Mouse (Mus musculus) Muller cell, postnatal 12 days (primary cell): ENCODE data around the gene Cnih2.

Experiments
- DNase-seq: peaks from one replicate; pipeline ENCODE4 v3.0.0-alpha.2; 2015; ENCODE audit errors: inconsistent ontology term

Gene Cnih2

DNA sequence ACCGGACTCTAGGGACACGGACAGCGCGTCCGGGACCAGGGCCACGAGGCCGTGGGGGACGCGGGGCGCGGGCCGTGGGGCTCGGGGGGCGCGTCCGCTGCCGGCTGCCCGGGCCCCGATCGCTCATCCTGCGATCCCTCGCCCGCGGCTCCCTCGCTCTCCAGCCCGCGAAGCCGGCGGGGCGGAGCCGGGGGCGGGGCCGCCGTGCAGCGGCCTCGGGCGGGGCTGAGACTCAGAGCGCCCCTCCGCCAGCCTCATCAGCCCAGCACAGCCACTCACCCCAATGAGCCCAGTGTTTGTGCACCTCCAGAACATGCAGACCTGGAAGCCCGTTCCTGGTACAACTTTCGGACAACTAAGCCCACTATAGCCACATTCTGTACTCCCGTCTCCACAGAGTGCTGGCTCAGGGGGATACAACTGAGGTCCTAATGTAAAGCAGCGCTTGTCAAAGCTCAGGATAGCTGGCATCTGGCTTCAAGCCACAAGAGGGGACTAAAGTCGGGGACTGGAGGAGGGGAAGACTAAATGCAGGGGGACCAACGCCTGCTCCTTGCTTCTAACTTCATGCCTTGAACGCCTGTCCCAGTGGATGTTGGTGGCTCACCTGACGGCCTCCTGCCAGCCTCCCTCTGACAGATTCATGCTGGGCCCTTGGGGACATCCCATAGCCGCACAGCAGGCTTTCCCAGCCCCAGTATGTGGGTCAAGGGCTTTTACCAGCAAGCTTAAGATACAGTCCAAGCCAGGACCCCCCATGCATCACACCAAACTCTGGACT lies at the start of gene Cnih2:
Gene Cnih2, minus strand, starts transcription at position 159 of the 781 bp plus-strand sequence.
- peak; percentile 68 for DNase-seq

GRCm38 (mm10) chr19:5139640-5140039 lies 41.3 kb upstream of the Cnih2 start:
- peak; percentile 42 for DNase-seq

GRCm38 (mm10) chr19:5131237-5131636 lies 32.9 kb upstream of the Cnih2 start:
- no peak for DNase-seq

GRCm38 (mm10) chr19:5129770-5130169 lies 31.4 kb upstream of the Cnih2 start:
- no peak for DNase-seq

DNA sequence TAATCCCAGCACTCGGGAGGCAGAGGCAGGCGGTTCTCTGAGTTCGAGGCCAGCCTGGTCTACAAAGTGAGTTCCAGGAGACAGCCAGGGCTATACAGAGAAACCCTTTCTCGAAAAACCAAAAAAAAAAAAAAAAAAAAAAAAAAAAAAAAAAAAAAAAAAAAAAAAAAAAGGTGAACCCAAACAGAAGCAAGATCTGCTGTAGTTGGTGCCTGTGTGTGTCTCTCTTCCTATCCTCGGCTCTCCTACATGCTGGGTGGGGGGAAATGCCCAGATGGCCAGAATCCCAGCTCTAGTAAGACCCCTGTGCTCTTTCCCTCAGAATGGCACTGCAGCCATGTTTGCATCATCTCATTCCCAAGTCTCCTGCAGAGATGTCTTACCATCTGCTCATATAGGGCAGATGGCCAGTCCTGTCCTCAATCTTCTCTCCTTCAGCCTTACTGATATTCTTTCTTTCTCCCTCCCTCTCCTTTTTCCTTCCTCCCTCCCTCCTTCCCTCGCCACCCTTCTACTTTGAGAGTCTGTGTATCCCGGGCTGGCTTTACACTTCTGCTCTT lies 25.8 kb upstream of the Cnih2 start:
- no peak for DNase-seq

DNA sequence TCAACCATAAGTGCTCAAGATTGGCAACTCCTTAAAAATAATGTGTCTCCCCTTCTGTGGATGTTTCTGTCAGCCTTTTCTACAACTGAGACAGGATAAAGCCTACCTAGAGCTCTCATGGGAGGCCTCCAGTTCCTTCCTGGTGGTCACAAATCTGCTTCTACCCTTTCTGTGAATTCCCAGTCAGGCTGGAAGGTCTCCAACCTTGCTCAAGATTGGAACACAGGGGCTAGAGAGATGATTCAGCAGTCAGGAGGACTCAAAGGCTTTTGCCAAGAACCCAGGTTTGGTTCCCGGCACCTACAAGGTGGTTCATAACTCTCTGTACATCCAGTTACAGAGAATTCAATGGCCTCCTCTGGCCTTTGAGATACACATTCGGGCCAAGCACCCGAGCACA lies 24.9 kb upstream of the Cnih2 start:
- DNase-seq = no peak

DNA sequence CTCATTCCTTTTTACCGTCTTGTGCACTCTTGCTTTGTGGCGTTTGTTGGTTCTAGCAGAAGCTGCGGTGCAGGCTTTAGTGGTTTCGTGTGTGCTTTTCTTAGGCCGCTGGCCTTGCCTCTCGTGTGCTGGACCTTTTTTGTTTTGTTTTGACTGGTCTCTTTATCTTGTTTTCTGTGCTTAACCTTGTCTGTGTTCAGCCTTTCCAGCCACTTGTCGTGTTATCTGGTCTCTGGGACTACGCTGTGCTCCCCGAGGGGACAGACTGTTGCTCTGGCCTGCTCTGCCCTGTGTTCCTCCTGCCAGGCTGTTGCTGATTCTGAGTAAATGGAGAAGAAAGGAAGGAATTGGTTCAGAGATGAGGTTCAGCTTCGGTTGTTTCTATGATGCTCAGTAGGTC lies 24.2 kb upstream of the Cnih2 start:
- DNase-seq = no peak

DNA sequence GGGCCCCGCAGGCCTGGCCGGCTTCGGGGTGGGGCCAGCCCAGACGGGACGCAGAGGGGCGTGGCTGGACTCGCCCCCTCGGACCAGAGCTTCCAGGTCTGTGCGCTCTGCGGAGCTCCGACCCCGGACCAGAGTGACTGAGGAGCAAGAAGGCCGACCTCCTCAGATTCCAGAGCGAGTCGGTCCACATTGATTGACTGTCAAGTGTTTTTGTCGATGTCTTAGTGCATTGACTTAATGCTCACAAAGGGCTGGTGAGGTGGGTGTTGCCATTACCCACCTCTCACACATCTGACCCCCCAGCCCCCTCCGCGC lies 20.0 kb upstream of the Cnih2 start, which contains the start of gene Klc2:
Gene Klc2, minus strand, starts transcription at position 177 of the 315 bp plus-strand sequence.
- DNase-seq = no peak

GRCm38 (mm10) chr19:5117494-5118383 lies 19.4 kb upstream of the Cnih2 start:
- DNase-seq = peak; percentile 93

DNA sequence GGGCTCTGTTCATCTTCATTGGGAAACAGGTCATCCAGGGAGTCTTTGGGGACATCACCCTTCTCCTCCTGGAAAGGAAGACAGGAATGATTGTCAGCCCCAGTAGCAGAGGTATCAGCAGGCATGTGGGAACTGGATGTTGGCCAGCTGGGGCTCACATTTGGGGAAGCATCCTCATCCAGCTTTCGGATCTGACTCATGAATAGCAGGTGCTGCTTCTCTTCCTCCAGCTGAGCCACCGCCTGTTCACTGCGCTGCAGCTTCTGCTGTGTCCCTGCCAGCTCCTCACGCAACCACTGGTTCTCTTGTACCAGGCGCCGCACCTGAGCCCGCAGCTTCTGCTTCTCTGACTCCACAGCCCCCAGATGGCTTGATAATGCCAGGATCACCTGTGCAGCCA lies 15.5 kb upstream of the Cnih2 start:
- no peak for DNase-seq

DNA sequence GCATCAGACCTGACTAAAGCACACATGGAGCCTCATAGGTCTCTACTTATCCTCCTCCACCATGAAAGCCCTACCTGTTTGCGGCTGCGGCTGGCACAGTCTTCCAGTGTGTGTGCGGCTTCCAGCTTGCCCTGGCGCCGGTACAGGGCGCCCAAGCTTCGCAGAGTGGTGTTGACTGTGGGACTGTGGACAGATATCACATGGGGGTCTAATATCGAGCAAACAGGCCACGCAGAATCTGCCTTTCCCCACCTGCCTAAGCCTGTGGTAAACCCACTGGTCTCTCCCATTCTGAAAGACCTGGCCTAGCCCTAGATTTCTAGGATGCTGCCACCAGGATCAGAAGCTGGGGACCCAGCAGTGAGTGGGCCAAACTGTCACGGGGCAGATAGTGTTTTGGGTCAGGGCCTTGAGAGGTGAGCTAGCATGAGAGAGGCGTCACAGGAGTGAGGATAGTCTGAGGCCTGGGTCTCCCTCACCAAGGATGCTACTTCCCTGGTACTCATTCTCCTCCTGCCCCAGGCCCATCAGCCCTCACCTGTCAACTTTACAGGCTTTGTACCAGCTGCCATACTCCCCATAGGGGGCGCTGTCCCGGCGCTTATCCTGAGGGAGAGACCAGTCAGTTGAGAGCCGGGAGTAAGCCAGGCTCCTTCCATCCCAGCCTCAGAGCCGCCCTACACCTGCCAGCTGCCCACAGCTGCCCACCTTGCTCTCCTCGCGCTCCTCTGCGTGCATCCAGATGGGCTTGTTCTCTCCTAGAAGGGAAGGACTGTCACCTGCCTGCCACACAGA lies 11.5 kb upstream of the Cnih2 start:
- no peak for DNase-seq

DNA sequence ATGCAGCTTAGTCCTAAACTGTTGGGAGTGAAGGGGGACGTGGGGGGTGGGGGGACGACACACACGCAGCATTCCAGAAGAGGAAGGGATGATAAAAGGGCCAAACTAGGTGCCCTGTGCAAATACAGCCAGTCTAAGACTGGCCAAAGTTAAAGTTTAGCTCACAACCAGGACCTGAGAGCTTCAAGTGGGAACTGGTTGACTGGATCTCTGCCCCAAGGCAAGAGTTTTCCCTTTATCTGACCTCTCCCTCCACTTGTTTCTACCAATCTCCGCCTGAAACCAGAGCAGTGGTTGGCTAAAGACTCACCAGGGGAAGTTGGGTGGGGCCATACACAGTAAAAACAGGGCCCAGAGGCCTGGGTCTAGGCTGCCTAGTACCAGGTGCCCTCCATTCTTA lies 10.4 kb upstream of the Cnih2 start:
- no peak for DNase-seq

DNA sequence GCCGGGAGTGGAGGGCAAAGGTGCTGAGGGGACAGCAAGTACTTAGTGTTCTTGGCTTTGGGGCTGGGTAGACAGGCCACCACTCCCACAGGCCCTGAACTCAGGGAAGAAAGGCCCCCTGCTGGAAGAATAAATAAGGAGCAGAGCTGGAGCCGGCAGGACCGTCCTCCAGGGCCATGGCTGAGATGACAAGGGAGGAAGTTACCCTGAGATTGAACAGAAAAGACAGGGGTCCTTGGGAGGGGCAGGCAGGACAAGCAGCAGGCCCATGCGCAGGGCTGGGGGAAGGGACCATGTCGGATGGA lies 9.9 kb upstream of the Cnih2 start:
- no peak for DNase-seq

DNA sequence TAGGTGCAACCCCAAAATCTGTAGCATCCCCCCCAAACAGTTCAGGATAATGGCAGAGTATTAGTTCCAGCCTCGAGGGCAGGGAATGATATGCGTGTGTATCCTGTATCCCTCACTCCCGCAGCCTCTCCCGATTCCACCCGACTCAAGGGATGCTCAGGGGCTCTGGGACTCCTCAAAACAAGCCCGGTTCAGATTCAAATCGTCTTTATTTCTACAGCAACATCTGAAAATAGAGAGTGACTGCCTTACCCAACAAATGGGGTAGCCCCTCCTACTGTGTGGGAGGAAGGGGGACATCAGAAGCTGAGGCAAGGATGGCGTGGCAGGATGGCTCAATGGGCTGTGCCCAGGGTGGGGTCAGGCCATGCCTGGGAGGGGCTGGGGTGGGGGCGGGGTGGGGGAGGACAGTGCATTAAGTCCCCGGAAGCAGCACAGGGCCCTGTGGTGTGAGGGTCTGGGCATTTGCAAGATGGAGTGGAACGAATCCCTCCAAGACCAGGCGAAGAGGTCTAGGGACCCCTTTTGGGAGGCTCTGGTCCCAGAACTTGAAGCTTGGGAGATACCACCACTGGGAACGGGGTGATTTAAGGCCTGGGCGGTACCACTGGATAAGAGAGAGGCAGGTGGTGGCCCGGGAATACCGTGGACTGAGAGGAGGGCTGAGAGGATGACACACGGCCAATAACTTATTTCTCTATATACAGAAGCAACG lies 9.4 kb upstream of the Cnih2 start:
- DNase-seq = no peak

GRCm38 (mm10) chr19:5106731-5107191 lies 8.4 kb upstream of the Cnih2 start, which contains the start of gene Rab1b:
Rab1b (minus strand) TSS chr19:5107072.
- peak; percentile 99 for DNase-seq

DNA sequence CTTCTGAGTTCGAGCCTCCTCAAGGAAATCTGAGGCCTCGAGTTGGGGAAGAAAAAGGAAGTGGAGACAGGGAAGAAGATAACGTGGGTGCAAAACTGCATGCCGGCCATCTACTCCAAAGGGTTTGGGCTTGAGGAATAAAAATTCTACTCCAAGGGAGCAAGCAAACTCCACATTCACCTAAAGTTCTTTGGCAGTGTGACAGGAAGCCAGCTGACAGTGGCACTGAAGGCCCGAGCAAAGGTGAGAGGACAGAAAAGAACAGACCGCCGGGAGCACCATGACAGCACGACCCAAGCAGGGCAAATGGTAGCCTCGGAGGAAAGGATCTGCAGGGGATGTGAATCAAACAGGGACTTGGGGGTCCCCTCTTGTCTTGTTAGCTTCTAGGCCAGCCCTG lies 7.8 kb upstream of the Cnih2 start:
- no peak for DNase-seq

DNA sequence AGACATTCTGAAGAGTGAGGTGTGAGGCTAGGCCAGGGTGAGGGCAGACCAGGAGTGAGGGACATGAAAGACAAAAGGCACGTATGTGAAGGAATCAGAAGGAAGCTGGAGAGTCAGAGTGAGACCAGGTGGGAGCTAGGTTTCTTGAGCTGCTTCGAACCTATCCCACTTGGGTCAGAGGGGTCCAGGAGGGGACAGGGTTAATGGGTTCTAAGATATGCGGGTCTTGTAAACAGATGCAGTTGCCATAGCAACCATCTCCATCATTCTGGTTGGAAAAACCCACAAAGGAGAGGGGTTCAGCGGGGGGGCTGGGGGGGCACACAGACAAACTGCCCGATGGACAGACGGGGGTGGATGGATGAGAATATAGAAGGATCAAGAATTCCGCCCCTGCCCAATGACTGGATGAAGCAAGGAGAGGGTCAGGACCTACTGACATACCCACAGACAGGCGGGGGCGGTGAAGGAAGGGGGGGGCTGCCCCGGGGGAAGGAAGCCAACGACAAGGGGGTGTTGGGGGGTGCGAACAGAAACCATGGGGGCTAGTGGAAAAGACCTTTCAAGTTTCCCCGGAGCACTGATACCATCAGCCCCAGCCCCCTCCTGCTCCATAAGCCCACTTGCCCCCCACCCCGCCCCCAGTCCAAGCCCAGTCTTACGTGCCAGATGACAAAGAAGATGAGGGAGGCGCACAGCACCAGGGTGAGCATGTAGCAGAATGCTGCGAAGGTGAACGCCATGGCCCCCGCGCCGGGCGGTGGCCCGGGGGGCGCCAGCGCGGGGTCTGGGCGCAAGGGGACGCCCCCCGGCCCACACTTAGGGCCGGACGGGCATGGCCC lies 579 bp downstream of the Cnih2 start:
- DNase-seq = no peak

GRCm38 (mm10) chr19:5095887-5096474 lies 2.3 kb downstream of the Cnih2 start:
- DNase-seq = no peak

- DNase-seq = no peak
Measured at GRCm38 (mm10) chr19:5094746-5095417, 3.4 kb downstream of the Cnih2 start.
